Mouse (Mus musculus): ENCODE measurements at regions not wholly inside any gene's neighbourhood (a gene's known extent, or its start where the extent isn't known, plus 50 kb on each side); places are given as distances from the start of the nearest gene placed in this dataset.
A peak's percentile ranks its signal among the peaks of the same experiment; 100 is the strongest.

DNA sequence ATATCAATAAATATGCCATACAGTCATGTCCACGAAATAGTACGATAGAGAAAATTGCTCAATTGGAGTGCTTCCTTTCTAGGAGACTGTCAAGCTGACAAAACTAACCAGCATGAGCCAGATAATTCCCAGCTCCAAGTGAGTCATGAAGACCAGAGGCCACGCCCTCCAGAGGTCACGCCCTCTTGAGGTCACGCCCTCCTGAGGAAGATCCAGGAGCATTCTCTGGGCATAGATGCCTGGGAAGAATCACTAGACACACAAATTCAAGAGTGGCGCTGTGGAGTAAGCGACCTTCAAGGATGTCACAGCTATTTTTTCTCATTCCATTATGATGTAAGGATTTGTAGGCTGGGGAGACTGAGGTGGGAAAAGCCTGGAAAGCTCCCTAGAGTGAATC is 76.5 kb downstream of the Pttg1 start:
- ATAC-seq (ENCODE audit: low FRiP score, low TSS enrichment) = no peak
- no peak overlapping the region for H3K27ac ChIP-seq (ENCODE audit: low read depth, low read length)
- no peaks in the 10 kb centered on the region for H3K4me1 ChIP-seq (ENCODE audit: control insufficient read depth, insufficient read depth, low read length)
- 60% methylated on average over 7 of the region's 7 CpGs for WGBS
- no peaks in the 10 kb centered on the region for H3K27me3 ChIP-seq (ENCODE audit: control insufficient read depth, insufficient read depth, low read length)
- no peak overlapping the region for H3K4me2 ChIP-seq (replicated peaks; ENCODE audit: low read depth, low read length)
- no peaks in the 10 kb centered on the region for H3K36me3 ChIP-seq (ENCODE audit: control insufficient read depth, insufficient read depth, low read length)
- H3K9me3 ChIP-seq (ENCODE audit: control insufficient read depth, low read length) = no peaks in the 10 kb centered on the region
- no peak overlapping the region for H3K4me3 ChIP-seq (ENCODE audit: low read length)
- no peak overlapping the region for H3K9ac ChIP-seq (ENCODE audit: low read depth, low read length)

DNA sequence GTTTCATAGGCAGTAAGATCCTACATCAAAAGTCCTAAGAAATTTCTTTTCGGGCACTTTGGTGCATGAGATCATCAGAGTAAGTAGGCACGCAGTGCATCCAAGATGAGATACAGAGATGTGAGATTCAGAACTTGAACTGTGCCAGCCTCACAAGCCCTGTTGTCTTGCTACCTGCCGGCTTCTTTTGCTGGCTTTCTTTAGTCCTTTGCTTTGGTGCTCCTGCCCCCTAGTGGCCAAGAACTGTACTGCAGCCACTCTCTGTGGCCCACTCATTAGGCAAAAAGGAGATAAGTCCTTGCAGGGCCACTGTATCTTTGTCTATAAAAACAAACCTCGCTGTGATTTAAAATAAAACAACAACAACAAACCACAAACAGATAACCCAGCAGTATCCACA is 77.5 kb downstream of the Pttg1 start:
- H3K27ac ChIP-seq (ENCODE audit: low read depth, low read length) = no peak overlapping the region
- no peak overlapping the region for H3K9ac ChIP-seq (ENCODE audit: low read depth, low read length)
- no peak overlapping the region for H3K4me3 ChIP-seq (ENCODE audit: low read length)
- H3K36me3 ChIP-seq (ENCODE audit: control insufficient read depth, insufficient read depth, low read length) = no peaks in the 10 kb centered on the region
- no peaks in the 10 kb centered on the region for H3K4me1 ChIP-seq (ENCODE audit: control insufficient read depth, insufficient read depth, low read length)
- H3K9me3 ChIP-seq (ENCODE audit: control insufficient read depth, low read length) = no peaks in the 10 kb centered on the region
- no peaks in the 10 kb centered on the region for H3K27me3 ChIP-seq (ENCODE audit: control insufficient read depth, insufficient read depth, low read length)
- WGBS = 16% methylated on average over 4 of the region's 4 CpGs
- peak; percentile 75 for ATAC-seq (ENCODE audit: low FRiP score, low TSS enrichment)
- no peak overlapping the region for H3K4me2 ChIP-seq (replicated peaks; ENCODE audit: low read depth, low read length)

DNA sequence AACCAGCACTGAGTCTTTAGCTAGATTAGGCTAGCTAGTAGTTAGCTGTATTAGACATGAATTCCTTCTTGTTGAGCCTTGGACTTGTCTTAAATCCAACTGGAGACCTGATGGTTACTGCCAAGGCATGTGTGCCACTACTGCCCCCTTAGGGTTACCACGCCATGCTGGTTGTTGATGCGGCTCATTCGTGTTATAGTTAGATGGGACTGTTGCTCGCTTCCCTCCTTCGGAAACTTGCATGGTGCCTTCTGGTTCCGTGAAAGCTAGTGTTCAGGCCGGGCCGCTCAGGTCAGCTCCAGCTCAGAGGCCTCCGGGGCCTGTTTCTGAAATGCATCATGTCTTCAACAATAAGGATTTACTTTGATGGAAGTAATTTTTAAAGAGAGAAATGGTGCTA is 79.6 kb downstream of the Pttg1 start:
- Histone ChIP-seq H3K4me3 (ENCODE audit: low read length) (no peak overlapping the region), H3K36me3 (ENCODE audit: control insufficient read depth, insufficient read depth, low read length) (no peaks in the 10 kb centered on the region), H3K9me3 (ENCODE audit: control insufficient read depth, low read length) (no peaks in the 10 kb centered on the region), H3K27me3 (ENCODE audit: control insufficient read depth, insufficient read depth, low read length) (no peaks in the 10 kb centered on the region), H3K4me2 (replicated peaks; ENCODE audit: low read depth, low read length) (no peak overlapping the region), H3K27ac (ENCODE audit: low read depth, low read length) (no peak overlapping the region), H3K9ac (ENCODE audit: low read depth, low read length) (no peak overlapping the region), H3K4me1 (ENCODE audit: control insufficient read depth, insufficient read depth, low read length) (no peaks in the 10 kb centered on the region)
- no peak for ATAC-seq (ENCODE audit: low FRiP score, low TSS enrichment)
- 95% methylated on average over 9 of the region's 9 CpGs for WGBS

DNA sequence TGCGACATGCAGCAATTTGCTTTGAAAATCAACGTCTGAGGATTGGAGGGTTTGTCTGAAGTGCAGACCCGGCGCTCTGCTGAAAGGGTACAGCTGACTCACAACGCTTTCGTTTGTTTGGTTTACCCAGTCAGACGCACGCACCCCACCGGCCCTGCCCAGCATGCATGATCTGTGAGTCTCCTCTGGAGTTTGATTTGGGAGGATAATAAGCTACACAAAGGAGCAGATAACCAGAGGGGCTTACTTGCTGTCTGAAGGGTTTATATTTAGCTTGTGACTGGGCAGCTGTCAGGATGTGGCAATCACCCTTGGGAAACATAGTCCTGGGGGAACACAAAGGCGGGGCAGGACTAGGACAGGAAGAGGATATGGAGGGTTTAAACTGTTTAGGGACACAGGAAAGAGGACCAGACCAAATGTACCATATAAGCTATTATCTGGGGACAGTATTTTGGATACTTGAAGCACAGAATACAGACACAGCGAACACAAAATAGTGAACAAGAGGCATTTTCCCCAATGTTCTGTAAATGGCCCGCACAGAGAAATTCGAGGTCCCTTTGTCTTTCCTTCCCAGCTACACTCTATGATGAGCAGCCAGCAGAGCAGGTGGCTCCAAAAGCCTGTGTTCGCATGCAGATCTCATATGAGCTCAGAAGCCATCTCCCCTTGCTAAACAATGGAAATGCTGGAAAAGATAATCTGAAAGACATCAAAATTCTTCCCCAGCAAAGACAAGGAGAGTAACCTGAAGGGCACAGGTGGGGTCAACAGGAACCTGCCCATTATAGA is 81.1 kb downstream of the Pttg1 start:
- no peak for ATAC-seq (ENCODE audit: low FRiP score, low TSS enrichment)
- no peak overlapping the region for H3K4me3 ChIP-seq (ENCODE audit: low read length)
- WGBS = 58% methylated on average over 14 of the region's 14 CpGs
- H3K9me3 ChIP-seq (ENCODE audit: control insufficient read depth, low read length) = no peaks in the 10 kb centered on the region
- H3K36me3 ChIP-seq (ENCODE audit: control insufficient read depth, insufficient read depth, low read length) = no peaks in the 10 kb centered on the region
- no peaks in the 10 kb centered on the region for H3K4me1 ChIP-seq (ENCODE audit: control insufficient read depth, insufficient read depth, low read length)
- no peak overlapping the region for H3K9ac ChIP-seq (ENCODE audit: low read depth, low read length)
- H3K27me3 ChIP-seq (ENCODE audit: control insufficient read depth, insufficient read depth, low read length) = no peaks in the 10 kb centered on the region
- H3K27ac ChIP-seq (ENCODE audit: low read depth, low read length) = no peak overlapping the region
- H3K4me2 ChIP-seq (replicated peaks; ENCODE audit: low read depth, low read length) = no peak overlapping the region

DNA sequence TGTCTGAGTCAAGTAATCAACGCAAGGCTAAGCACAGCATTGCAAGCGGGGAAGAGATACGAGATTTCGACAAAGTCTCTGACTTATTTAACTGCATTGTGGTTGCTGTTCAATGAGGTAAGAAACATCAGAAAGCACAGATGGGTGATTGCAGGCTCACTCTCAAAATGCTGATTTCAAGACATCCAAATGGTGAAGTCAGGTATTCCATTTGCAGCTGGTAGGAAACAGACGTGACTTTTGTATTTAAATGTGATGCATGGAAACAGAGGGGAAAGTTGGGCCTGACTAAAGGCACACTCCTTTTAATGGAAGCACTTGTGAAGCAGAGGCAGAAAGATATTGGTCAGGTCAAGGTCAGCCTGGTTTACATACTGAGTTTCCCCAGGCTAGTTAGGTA is 82.5 kb downstream of the Pttg1 start:
- 83% methylated on average over 5 of the region's 5 CpGs for WGBS
- no peak for ATAC-seq (ENCODE audit: low FRiP score, low TSS enrichment)
- no peak overlapping the region for H3K4me2 ChIP-seq (replicated peaks; ENCODE audit: low read depth, low read length)
- no peak overlapping the region for H3K4me3 ChIP-seq (ENCODE audit: low read length)
- no peak overlapping the region for H3K27ac ChIP-seq (ENCODE audit: low read depth, low read length)
- H3K27me3 ChIP-seq (ENCODE audit: control insufficient read depth, insufficient read depth, low read length) = no peaks in the 10 kb centered on the region
- H3K36me3 ChIP-seq (ENCODE audit: control insufficient read depth, insufficient read depth, low read length) = no peaks in the 10 kb centered on the region
- H3K9me3 ChIP-seq (ENCODE audit: control insufficient read depth, low read length) = no peaks in the 10 kb centered on the region
- H3K9ac ChIP-seq (ENCODE audit: low read depth, low read length) = no peak overlapping the region
- no peaks in the 10 kb centered on the region for H3K4me1 ChIP-seq (ENCODE audit: control insufficient read depth, insufficient read depth, low read length)

DNA sequence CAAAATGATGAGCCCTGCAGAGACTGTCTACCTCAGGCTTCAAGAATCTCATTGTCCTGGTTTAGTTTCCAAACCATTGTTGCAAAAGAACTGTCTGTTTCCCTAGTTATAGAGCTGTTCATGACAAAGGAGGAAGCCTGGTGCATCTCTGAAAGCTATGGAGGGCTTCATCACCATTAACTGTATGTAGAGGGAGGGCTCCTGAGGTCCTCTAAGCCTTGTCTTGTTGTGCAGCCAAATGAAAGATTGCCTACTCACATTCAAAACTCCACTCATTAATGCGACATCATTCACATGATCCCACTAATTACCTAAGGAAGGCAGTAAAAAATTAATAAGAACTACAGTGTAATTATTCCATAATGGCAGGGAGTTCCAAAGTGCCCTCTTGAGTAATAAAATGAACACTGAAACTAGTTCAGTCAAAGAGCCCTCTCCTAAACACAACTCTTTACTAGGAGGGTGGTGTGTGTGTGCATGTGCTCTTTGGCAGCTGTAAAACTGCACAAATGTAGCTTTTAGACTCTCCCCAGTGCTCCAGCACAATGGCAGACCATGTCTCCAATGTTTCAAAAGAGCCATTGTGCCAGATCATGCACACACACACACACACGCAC is 87.6 kb downstream of the Pttg1 start:
- ATAC-seq (ENCODE audit: low FRiP score, low TSS enrichment) = no peak
- Histone ChIP-seq H3K9ac (ENCODE audit: low read depth, low read length) (no peak overlapping the region), H3K27ac (ENCODE audit: low read depth, low read length) (no peak overlapping the region), H3K4me2 (replicated peaks; ENCODE audit: low read depth, low read length) (no peak overlapping the region), H3K9me3 (ENCODE audit: control insufficient read depth, low read length) (no peaks in the 10 kb centered on the region), H3K4me1 (ENCODE audit: control insufficient read depth, insufficient read depth, low read length) (no peaks in the 10 kb centered on the region), H3K4me3 (ENCODE audit: low read length) (no peak overlapping the region), H3K27me3 (ENCODE audit: control insufficient read depth, insufficient read depth, low read length) (no peaks in the 10 kb centered on the region), H3K36me3 (ENCODE audit: control insufficient read depth, insufficient read depth, low read length) (no peaks in the 10 kb centered on the region)
- WGBS = 91% methylated on average over 2 of the region's 2 CpGs

DNA sequence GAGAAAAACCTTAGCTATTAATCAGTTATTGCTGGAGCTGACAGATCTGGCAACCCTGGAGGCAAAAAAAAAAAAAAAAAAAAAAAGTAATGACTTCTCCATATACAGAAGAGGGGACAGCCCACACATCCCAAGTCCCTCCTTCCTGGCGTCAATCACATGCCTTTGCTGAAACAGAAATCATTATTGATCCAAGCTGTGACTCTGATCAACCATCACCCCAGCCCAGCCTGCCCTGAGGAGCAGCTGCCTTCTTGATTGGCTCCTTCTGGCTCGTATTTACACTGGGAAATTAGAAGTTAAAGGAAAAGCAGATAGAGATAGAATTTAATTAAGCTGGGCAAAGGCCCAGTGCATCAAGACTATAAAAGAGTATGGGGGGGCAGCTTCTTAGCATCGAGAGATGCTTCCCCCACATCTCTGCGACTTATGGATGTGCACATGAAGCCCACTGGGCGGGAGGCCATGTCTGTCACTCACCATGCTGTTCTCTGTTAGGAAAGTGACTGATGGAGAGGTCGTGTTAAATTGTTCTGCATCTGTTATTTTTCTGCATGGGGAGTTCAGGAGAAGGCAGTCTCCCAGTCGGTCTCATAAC is 90.3 kb downstream of the Pttg1 start:
- Histone ChIP-seq H3K4me3 (ENCODE audit: low read length) (no peak overlapping the region), H3K36me3 (ENCODE audit: control insufficient read depth, insufficient read depth, low read length) (no peaks in the 10 kb centered on the region), H3K4me1 (ENCODE audit: control insufficient read depth, insufficient read depth, low read length) (no peaks in the 10 kb centered on the region), H3K27me3 (ENCODE audit: control insufficient read depth, insufficient read depth, low read length) (no peaks in the 10 kb centered on the region), H3K27ac (ENCODE audit: low read depth, low read length) (no peak overlapping the region), H3K9ac (ENCODE audit: low read depth, low read length) (no peak overlapping the region), H3K4me2 (replicated peaks; ENCODE audit: low read depth, low read length) (no peak overlapping the region), H3K9me3 (ENCODE audit: control insufficient read depth, low read length) (no peaks in the 10 kb centered on the region)
- no peak for ATAC-seq (ENCODE audit: low FRiP score, low TSS enrichment)
- 67% methylated on average over 7 of the region's 7 CpGs for WGBS

DNA sequence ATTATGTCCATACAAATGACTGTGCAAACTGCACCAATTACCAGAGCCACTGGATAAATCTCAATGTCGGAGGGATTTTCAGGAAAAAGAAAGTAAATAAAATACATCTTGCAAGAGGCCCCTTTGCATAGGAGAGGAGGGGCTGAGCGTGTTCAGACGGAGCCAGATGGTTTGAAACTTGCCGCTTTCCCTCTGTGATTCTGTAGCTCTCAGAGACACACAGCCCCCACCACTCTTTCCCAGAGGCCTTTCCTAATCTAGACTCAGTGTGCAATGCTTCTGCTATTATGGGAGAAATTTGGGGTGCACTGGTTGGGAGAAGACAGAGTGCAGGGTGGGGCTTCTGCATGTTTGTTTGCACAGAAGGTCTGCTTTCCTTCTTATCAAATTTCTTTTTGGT is 92.5 kb downstream of the Pttg1 start:
- ATAC-seq (ENCODE audit: low FRiP score, low TSS enrichment) = no peak
- no peak overlapping the region for H3K9ac ChIP-seq (ENCODE audit: low read depth, low read length)
- 74% methylated on average over 4 of the region's 4 CpGs for WGBS
- no peaks in the 10 kb centered on the region for H3K27me3 ChIP-seq (ENCODE audit: control insufficient read depth, insufficient read depth, low read length)
- H3K4me3 ChIP-seq (ENCODE audit: low read length) = no peak overlapping the region
- H3K36me3 ChIP-seq (ENCODE audit: control insufficient read depth, insufficient read depth, low read length) = no peaks in the 10 kb centered on the region
- H3K27ac ChIP-seq (ENCODE audit: low read depth, low read length) = no peak overlapping the region
- H3K4me2 ChIP-seq (replicated peaks; ENCODE audit: low read depth, low read length) = no peak overlapping the region
- no peaks in the 10 kb centered on the region for H3K4me1 ChIP-seq (ENCODE audit: control insufficient read depth, insufficient read depth, low read length)
- H3K9me3 ChIP-seq (ENCODE audit: control insufficient read depth, low read length) = no peaks in the 10 kb centered on the region

DNA sequence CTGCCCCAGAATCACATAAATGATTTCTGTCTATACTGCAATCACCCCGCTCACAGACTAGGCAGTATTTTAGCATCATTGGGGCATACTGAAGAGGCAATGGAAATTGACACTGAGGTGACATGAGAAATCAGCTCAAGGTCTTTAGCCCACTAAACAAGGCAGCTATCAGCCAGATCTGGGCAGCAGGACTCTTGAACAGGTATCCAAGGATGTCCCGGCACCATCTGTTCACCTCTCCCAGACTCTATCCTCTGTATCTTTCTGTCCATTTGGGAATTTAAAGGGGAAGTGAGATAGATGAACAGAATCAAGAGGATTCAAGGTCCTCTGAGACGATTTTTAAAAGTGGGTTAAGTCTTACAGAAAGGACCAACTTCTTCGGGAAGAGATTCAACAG is 112.1 kb downstream of the Pttg1 start:
- H3K27me3 ChIP-seq (ENCODE audit: control insufficient read depth, insufficient read depth, low read length) = no peaks in the 10 kb centered on the region
- H3K4me3 ChIP-seq (ENCODE audit: low read length) = no peak overlapping the region
- H3K4me2 ChIP-seq (replicated peaks; ENCODE audit: low read depth, low read length) = no peak overlapping the region
- H3K4me1 ChIP-seq (ENCODE audit: control insufficient read depth, insufficient read depth, low read length) = no peaks in the 10 kb centered on the region
- no peak for ATAC-seq (ENCODE audit: low FRiP score, low TSS enrichment)
- no peak overlapping the region for H3K27ac ChIP-seq (ENCODE audit: low read depth, low read length)
- no peaks in the 10 kb centered on the region for H3K9me3 ChIP-seq (ENCODE audit: control insufficient read depth, low read length)
- H3K9ac ChIP-seq (ENCODE audit: low read depth, low read length) = no peak overlapping the region
- no peaks in the 10 kb centered on the region for H3K36me3 ChIP-seq (ENCODE audit: control insufficient read depth, insufficient read depth, low read length)
- 93% methylated on average over 4 of the region's 4 CpGs for WGBS

Data from kidney, embryonic 14.5 days (tissue).